Mouse (Mus musculus) ES-Bruce4 (cell line): ENCODE results near the gene Cdkl3.

Source experiments
- CTCF ChIP-seq: IDR thresholded peaks from one replicate; pipeline ENCODE4 v1.8.1; 2011; ENCODE audit warnings: low read depth, low read length
- EP300 ChIP-seq: IDR thresholded peaks from 2 replicates; pipeline ENCODE4 v1.6.1; 2011; ENCODE audit warnings: low read depth, low read length; ENCODE audit not compliant: insufficient read depth
- POLR2A ChIP-seq: IDR thresholded peaks from one replicate; pipeline ENCODE4 v1.8.1; 2011; ENCODE audit warnings: low read length; ENCODE audit not compliant: insufficient read depth

GRCm38 (mm10) chr11:52080656-52081055, 76.6 kb downstream of the Cdkl3 start:
- TF ChIP-seq EP300 (no peak), CTCF (no peak), POLR2A (no peak)
